Mouse (Mus musculus) E14TG2a.4 (cell line): ENCODE results near the gene Oas3.
"Not testable (repeated sequence)": the region's sequence is repeated elsewhere in the genome, so short reads cannot be mapped to it uniquely, and the experiment has no call there.

ENCODE experiments used
- H3K27me3 ChIP-seq: 2 replicates; pipeline ENCODE4 v1.6.1; 2014; ENCODE audit warnings: low read length, control low read depth; ENCODE audit not compliant: insufficient read depth
- H3K36me3 ChIP-seq: 2 replicates; pipeline ENCODE4 v1.6.1; 2014; ENCODE audit warnings: low read length, control low read depth; ENCODE audit not compliant: insufficient read depth
- H3K4me1 ChIP-seq: replicated peaks from 2 replicates; pipeline ENCODE4 v1.6.1; 2014; ENCODE audit warnings: low read depth, low read length, control low read depth
- H3K4me3 ChIP-seq: replicated peaks from 2 replicates; pipeline ENCODE4 v1.5.1; 2014; ENCODE audit warnings: mild to moderate bottlenecking, low read length
- H3K9me3 ChIP-seq: 2 replicates; pipeline ENCODE4 v1.6.1; 2014; ENCODE audit warnings: low read length, control low read depth
- CTCF ChIP-seq: conservative IDR thresholded peaks from 2 replicates; pipeline ENCODE4 v1.5.1; 2014; ENCODE audit warnings: low read length
- NANOG ChIP-seq: IDR thresholded peaks from 2 replicates; pipeline ENCODE4 v1.6.1; 2014; ENCODE audit warnings: borderline replicate concordance, low read length, mixed read lengths
- POU5F1 ChIP-seq: IDR thresholded peaks from 2 replicates; pipeline ENCODE4 v1.6.1; 2014; ENCODE audit warnings: low read length, borderline replicate concordance

Oas3 gene

DNA sequence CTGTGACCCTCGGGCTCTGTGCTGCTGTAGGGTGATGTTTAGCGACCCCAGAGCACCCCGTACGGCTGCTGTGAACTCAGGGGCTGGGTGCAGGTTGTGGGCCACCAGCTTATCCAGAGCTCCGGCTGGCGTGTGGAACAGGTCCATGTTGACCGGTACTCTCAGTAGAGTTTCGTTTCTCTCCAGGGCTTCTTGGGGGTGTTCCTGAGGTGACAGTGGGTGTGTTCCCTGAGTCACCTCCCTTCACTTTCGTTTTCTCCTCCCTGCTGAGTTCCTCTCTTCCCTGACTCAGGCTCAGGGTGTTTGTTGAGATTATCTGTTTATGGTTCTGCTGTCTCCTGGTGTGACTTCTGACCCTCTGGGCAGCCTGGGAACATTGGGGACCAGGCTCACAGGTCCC lies at the start of gene Oas3:
TSS of gene Oas3 (minus strand) at position 184 of the 400 bp plus-strand sequence.
- no peaks in the 10 kb centered on the region for H3K36me3 ChIP-seq
- no peak for TF ChIP-seq POU5F1
- no peak within 1 kb of the TSS for H3K4me3 ChIP-seq

DNA sequence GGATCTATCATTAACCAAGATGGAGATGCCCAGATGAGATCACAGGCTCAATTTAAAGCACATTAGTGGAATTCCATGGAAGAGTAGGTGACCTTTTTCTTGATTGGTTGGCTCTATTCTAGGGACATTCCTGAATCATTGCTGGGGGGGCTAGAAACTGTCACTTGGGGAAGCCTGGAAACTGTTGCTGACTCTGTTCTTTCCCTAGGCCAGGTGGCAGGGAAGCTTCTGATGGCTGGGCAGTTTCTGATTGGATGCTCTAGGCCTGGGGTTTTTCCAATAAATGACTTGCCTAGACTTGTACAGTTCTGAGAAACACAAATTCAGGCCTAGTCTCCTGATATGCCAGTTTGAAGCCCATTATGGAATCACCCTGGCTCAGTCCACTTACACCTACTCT lies 41.5 kb upstream of the Oas3 start:
- Histone ChIP-seq H3K9me3 (peaks cover 50% of the 10 kb centered on the region), H3K36me3 (no peaks in the 10 kb centered on the region), H3K4me3 (no peak overlapping the region), H3K27me3 (peaks cover 63% of the 10 kb centered on the region), H3K4me1 (no peaks in the 10 kb centered on the region; the same call in 1 of the 2 replicates)
- TF ChIP-seq CTCF (no peak), POU5F1 (no peak), NANOG (no peak)

More for the DNA sequence above, at the start of gene Oas3:
- Histone ChIP-seq H3K27me3 (peaks cover 2% of the 10 kb centered on the region; the same call in 1 of the 2 replicates), H3K4me1 (peaks cover 26% of the 10 kb centered on the region), H3K9me3 (no peaks in the 10 kb centered on the region)

DNA sequence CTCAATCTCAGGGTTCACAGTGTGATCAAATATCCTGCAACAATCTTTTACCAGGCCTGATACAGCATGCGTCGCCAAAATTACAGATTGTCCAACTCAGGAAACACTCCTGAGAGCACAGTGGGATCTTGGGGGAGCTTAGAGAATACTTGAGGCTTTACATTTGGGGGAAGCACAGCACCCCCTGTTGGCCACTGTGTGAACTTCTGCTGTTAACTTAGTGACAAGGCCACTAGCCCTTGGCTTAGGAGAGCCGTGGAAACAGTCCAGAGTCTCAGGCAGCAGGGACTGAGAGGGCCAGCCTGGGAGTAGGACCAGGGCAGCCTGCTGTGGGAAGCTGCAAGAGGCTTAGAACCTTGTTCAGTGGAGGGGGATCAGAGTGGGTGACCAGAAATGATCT lies 38.5 kb upstream of the Oas3 start:
- no peaks in the 10 kb centered on the region for H3K36me3 ChIP-seq
- no peak overlapping the region for H3K4me3 ChIP-seq
- peaks cover 23% of the 10 kb centered on the region for H3K4me1 ChIP-seq
- peaks cover 25% of the 10 kb centered on the region for H3K9me3 ChIP-seq
- H3K27me3 ChIP-seq = peaks cover 38% of the 10 kb centered on the region
- peak; percentile 87 for TF ChIP-seq CTCF
- no peak for TF ChIP-seq NANOG
- no peak for TF ChIP-seq POU5F1

DNA sequence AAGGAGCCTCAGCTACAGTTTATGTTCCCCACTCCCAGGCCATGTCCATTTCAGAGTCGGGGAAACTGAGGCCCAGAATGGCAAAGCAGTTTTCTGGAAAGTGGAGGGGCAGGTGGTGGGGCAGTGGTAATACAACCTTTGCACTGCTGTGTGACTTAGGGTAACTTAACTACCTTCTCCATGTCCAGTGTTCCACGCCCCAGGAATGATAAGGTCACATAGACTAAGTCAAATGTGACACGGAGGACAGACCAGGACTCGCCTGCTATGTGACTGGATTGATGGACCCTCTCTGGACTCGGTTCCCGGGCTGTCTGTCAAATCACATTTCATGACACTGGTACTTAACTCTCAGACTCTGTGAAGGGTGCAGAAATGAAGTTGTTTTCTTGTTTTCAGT lies 35.6 kb upstream of the Oas3 start:
- no peaks in the 10 kb centered on the region for H3K9me3 ChIP-seq
- H3K4me1 ChIP-seq = peaks cover 47% of the 10 kb centered on the region
- H3K36me3 ChIP-seq = no peaks in the 10 kb centered on the region
- peak overlapping the region; percentile 65 for H3K4me3 ChIP-seq
- peaks cover 28% of the 10 kb centered on the region for H3K27me3 ChIP-seq
- no peak for TF ChIP-seq POU5F1
- no peak for TF ChIP-seq NANOG

GRCm38 (mm10) chr5:120811951-120812819 lies 34.7 kb upstream of the Oas3 start, which contains the start of gene Oas1c:
Oas1c (minus strand) TSS chr5:120812514.
- H3K36me3 ChIP-seq = no peaks in the 10 kb centered on the region
- peaks cover 24% of the 10 kb centered on the region for H3K27me3 ChIP-seq
- TF ChIP-seq CTCF = no peak
- TF ChIP-seq POU5F1 = no peak
- no peak for TF ChIP-seq NANOG
- H3K4me3 ChIP-seq = peak within 1 kb of the TSS; percentile 65
- H3K4me1 ChIP-seq = peaks cover 55% of the 10 kb centered on the region
- H3K9me3 ChIP-seq = no peaks in the 10 kb centered on the region

GRCm38 (mm10) chr5:120809171-120809570 lies 31.7 kb upstream of the Oas3 start:
- no peaks in the 10 kb centered on the region for H3K36me3 ChIP-seq
- TF ChIP-seq CTCF = no peak
- H3K4me1 ChIP-seq = peaks cover 59% of the 10 kb centered on the region
- peaks cover 12% of the 10 kb centered on the region for H3K27me3 ChIP-seq
- H3K9me3 ChIP-seq = no peaks in the 10 kb centered on the region
- H3K4me3 ChIP-seq = no peak overlapping the region

DNA sequence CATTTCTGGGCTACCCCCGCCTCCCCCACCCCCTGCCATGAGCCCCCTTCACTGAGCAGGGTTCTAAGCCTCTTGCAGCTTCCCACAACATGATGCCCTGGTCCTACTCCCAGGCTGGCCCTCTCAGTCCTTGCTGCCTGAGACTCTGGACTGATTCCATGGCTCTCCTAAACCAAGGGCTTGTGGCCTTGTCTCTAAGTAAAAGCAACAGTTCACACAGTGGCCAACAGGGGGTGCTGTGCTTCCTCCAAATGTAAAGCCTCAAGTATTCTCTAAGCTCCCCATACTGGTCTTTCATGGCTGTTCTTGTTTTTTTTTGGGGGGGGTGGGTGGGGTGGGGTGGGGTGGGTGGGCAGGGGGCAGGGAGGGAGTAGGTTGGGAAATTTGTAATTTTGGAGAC lies 29.0 kb upstream of the Oas3 start:
- H3K36me3 ChIP-seq = no peaks in the 10 kb centered on the region
- H3K27me3 ChIP-seq = peaks cover 30% of the 10 kb centered on the region
- TF ChIP-seq POU5F1 (no peak), CTCF (peak; percentile 71), NANOG (no peak)
- H3K9me3 ChIP-seq = no peaks in the 10 kb centered on the region
- H3K4me1 ChIP-seq = peaks cover 41% of the 10 kb centered on the region
- H3K4me3 ChIP-seq = no peak overlapping the region

- H3K4me3 ChIP-seq = no peak overlapping the region
- TF ChIP-seq NANOG = no peak
- TF ChIP-seq CTCF = no peak
- TF ChIP-seq POU5F1 = no peak
- H3K36me3 ChIP-seq = no peaks in the 10 kb centered on the region; the same call in 1 of the 2 replicates
- H3K27me3 ChIP-seq = peaks cover 51% of the 10 kb centered on the region
- H3K4me1 ChIP-seq = peaks cover 17% of the 10 kb centered on the region
- no peaks in the 10 kb centered on the region for H3K9me3 ChIP-seq
These were observed 26.1 kb upstream of the Oas3 start for GRCm38 (mm10) chr5:120803596-120803995.

GRCm38 (mm10) chr5:120798943-120799342 lies 21.5 kb upstream of the Oas3 start:
- H3K27me3 ChIP-seq = peaks cover 58% of the 10 kb centered on the region
- not testable (repeated sequence) for H3K4me3 ChIP-seq, H3K9me3 ChIP-seq, H3K4me1 ChIP-seq, H3K36me3 ChIP-seq

GRCm38 (mm10) chr5:120798147-120798546 lies 20.7 kb upstream of the Oas3 start:
- not testable (repeated sequence) for H3K9me3 ChIP-seq, H3K4me3 ChIP-seq, H3K36me3 ChIP-seq, H3K4me1 ChIP-seq
- H3K27me3 ChIP-seq = peaks cover 52% of the 10 kb centered on the region

DNA sequence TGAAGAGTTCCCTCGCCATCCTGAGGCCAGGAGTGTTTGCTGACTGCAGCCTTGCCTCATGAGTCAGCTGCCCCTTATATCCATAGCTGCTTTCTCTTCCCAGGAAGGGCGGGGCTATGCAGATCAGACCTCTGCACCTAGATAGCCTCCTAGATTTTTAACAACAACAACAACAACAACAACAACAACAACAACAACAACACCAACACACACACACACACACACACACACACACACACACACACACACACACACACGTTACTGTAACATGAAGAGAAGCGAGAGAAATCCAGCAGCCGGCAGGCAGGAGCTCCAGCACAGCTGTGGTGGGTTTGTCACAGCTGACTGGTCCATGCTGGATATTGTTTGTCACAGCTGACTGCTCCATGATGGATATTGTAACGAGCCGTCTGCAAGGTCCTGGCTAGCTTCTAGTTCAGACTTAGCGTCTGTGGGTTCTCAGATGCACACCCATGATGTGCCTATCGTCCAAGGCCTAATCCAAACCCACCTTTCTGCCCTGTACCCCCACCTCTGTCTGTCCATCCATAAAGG lies 18.1 kb upstream of the Oas3 start, which contains the start of gene Oas1e:
TSS of gene Oas1e (minus strand) at position 51 of the 555 bp plus-strand sequence.
- not testable (repeated sequence) for H3K4me1 ChIP-seq, H3K36me3 ChIP-seq, H3K4me3 ChIP-seq, H3K9me3 ChIP-seq
- H3K27me3 ChIP-seq = peaks cover 43% of the 10 kb centered on the region
